Mouse (Mus musculus) thymus, adult 2 months (tissue): ENCODE results near the gene Miga2.

ENCODE experiments used
- CTCF ChIP-seq: fragments of 200-500 bp; IDR thresholded peaks from 2 replicates; pipeline ENCODE4 v1.5.1; 2012; ENCODE audit warnings: mild to moderate bottlenecking, control low read depth, low read length, moderate library complexity, borderline replicate concordance; ENCODE audit not compliant: control insufficient read depth, poor library complexity, insufficient read depth; ENCODE audit errors: extremely low read depth
- POLR2A ChIP-seq: fragments of 200-500 bp; IDR thresholded peaks from 2 replicates; pipeline ENCODE4 v1.6.1; 2012; ENCODE audit warnings: mild to moderate bottlenecking, low read length, control low read depth, moderate library complexity; ENCODE audit not compliant: control insufficient read depth, poor library complexity, insufficient read depth; ENCODE audit errors: extremely low read depth

DNA sequence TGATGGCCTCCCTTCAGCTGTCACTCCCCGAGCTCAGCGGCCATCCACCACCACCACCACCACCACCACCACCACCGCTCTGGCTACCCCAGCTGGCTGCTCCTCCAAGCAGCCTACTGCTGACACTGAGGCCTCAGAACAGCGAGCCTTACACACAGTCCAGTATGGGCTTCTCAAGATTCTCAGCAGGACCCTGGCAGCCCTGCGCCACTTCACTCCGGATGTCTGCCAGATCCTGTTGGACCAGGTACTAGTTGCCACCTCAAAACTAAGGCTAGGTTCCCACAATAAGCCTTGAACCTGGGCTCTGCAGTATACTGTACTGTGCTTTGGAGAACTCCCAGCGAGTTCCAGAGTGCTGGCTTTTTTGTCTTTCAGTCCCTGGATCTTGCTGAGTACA, 21.5 kb upstream of the Miga2 start:
- TF ChIP-seq CTCF: no peak
- TF ChIP-seq POLR2A: no peak
